Mouse (Mus musculus): ENCODE data around the gene Aldh3a2.
"Not testable (repeated sequence)": the region's sequence is repeated elsewhere in the genome, so short reads cannot be mapped to it uniquely, and the experiment has no call there.

Gene Aldh3a2
- long read RNA-seq, experiment 1, transcript Aldh3a2-202 (10 exons, 3,091 nt): major isoform, 13 of 15 reads
- long read RNA-seq, experiment 1, partial matches to known transcripts: 0 of 15 reads
- long read RNA-seq, experiment 1, other reads (novel, unspliced or antisense): 2 of 15 reads
- long read RNA-seq, experiment 2, transcript Aldh3a2-202 (10 exons, 3,091 nt): major isoform, 9 of 20 reads
- long read RNA-seq, experiment 2, partial matches to known transcripts: 7 of 20 reads
- long read RNA-seq, experiment 2, other reads (novel, unspliced or antisense): 4 of 20 reads

DNA sequence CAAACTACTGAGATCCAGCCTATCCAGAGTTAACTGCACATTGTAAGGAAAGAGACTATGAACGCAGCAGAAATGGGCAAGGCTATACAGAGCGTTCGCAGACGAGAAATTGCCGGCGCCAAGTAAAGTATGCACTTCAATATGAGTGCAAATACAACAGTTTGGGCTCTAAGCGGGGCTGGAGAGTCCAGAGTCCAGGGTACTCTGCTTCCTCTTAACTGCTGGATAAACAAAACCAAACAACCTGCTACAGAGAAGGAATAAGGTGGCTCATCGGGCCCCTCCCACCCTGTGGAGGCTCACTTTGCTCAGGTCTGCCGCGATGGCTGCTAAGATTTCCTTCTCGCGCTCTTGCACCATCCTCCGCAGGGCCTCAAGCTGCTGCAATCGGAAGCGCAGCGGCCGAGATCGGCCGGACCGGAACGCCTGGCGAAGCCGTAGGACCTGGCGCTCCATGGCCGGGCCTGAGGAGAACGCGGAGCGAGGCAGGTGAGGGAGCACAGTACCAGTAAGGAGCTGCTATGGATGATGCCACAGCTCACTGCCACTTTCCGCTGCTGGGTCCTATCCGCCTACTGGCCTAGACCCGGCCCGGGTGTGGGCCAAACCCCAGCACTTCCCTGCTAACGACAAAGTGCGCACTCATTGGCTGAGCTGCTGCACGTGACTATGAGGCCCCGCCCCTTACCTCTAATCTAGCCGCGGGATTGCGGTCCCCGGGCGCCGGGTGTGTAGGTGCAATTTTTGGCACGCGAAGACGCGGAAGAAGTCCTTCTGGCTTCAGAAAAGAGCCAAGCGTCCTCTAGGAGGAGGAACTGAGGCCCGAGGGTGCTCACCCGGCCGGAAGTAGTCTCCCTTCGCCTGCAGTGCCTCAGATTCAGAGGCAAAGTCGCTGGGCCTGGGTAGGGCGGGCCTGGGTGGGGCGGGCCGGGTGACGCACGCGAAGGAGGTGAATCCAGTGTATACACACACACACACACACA, at the start of gene Aldh3a2:
TSS of gene Aldh3a2 (minus strand) at position 914 of the 983 bp plus-strand sequence.
- intact Hi-C loops (cut with DNase I): loop anchor here (10.0 kb wide), 1 partner anchor 72 kb away; no protein-coding TSS in a partner anchor

DNA sequence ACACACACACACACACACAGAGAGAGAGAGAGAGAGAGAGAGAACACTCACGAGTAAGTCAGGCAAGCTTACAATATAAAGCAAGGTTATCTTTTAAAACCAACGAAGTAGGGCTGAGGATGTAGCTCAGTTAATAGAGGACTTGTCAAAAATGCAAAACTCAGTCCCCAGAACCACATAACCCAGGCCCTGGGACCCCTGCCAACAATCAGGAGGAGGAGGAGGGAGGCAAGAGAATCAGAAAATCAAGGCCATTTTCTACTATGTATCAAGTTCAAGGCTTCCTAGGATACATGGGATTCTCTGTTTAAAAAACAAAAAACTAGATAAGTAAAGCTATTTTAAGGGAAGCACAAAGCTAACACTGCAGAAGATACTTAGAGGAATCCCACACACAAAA, 49.6 kb upstream of the Aldh3a2 start:
- intact Hi-C loops (cut with DNase I): no loop called here

DNA sequence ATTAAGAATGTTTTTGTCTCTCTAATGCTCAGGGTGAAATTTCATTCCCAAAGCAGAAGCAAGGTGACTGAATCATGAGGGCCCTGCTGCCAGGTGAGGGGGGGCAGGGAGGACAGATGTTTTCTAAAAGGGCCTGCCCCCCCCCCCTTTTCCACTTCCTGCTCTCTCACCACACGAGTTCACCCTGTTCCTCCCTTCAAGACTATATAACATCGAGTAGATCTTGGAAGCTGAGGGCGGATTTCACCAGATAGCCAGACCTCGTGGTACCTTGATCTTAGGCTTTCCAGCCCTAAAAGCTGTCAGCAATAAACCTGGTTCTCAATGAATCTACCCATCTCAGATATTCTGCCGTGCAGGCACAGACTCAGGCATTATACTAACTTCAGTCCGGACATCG, 43.1 kb upstream of the Aldh3a2 start:
- intact Hi-C loops (cut with DNase I): no loop called here

DNA sequence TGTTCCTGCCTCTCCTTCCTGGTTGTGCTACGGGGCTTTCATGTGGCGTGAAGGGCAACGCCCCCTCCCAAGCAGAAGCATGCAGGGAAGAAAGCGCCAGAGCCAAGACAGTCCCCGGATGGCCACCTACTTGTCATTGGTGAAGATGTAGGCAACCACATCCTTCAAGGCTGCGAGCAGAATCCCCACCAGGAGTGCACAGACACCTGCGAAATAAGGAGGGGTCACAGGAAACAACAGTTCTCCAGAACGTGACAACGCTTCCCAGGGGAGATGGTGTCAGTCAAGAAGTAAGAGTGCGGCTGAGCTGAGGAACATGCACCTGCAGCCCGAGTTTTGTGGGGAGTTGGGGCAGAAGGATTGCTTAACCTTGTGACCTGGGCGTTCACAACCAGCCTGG, 42.6 kb upstream of the Aldh3a2 start:
- intact Hi-C loops (cut with DNase I): no loop called here

DNA sequence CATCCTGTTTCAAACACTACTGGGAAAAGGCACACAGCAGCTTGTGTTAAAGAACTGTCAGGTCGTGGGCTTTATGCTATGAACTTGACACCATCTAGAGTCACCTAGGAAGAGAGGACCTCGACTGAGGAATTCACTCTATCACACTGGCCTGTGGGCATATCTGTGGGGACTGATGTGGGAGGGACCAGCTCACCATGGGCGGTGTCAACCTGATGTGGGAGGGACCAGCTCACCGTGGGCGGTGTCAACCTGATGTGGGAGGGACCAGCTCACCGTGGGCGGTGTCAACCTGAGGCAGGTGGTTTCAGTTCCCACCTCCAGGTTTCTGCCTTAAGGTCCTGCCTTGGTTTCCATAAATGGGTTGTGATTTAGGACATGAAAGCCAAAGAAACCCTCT, 40.5 kb upstream of the Aldh3a2 start:
- intact Hi-C loops (cut with DNase I): no loop called here

DNA sequence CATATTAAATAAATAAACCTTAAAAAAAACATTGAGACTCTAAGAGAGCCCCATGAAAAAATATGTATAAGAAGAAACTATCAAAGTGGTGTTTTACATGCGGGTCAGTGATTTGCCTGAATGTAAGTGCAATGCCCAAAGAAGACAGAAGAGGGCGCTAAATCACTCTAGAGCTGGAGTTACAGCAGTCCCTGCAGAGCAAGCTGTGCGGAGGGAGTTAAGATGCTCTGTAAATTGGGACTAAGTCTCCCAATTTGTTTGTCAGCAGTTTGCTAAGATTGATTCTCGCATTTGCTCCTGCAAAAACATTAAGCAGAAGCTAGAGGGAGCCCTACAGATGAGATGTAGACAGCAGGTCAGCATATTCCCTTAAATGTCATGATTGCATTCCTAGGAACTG, 38.1 kb upstream of the Aldh3a2 start:
- intact Hi-C loops (cut with DNase I): no loop called here

DNA sequence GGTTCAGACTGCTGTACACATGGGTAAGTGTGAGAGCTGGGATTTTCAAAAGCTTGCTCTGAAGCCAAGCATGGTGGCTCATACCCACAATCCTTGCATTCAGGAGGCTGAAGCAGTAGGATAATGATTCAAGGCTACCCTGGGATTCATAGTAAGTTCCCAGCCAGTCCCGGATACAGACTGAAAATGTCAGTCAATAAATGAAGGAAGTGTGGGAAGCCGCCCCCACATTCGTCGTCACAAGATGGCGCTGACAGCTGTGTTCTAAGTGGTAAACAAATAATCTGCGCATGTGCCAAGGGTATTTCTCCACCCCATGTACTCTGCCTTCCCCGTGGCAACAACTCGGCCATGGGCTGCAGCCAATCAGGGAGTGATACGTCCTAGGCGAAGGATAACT, 37.3 kb upstream of the Aldh3a2 start:
- intact Hi-C loops (cut with DNase I): not testable (repeated sequence)

DNA sequence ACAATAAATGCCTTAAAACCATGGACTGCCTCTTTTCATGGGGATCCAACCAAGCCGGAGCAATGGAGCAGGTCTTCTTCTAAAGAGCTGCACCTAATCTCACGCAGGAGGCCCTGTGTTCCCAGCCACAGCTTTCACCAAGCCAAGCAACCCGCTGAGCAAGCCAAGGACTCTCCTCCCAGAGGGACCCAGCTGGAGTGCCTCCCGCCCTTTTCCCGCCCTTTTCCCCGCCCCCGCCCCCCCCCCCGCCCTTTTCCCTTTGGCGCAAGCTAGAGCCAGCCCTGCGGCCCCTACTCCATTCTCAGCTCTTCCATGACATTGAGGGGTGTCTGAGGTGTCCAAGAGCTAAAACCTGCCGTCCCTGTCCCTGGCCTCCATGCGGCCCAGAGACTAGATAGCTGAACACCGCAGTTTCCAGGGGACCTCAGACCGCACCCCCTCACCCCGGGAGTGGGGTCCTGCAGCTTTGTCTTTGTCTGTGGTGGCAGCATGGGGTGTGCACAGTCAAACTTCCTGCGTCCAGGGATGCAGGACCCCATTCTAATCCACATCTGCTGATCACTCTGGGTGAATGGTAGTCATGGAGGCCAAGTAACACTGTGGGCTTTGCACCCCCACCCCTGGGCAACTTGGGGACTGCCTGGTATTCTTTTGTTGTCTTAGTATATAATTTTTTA, 33.6 kb upstream of the Aldh3a2 start:
- intact Hi-C loops (cut with DNase I): no loop called here

DNA sequence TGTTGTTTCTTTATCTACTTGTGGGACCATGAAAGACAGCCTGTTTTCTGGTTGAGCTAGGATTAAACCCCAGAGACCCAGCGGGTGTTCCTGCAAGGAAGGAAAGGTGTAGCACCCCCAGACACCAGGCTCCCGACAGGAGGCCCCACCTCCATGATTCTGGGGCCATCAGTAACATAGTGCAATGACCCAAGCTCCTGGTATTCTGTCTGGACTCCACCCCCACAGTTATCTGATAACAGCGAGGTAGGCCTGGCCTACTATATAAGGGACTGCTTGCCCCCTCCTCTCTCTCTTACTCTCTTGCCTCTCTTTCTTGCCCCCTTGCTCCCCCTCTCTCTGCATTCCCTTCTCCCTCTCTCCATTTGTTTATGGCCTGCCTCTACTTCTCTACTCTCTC, 32.9 kb upstream of the Aldh3a2 start:
- intact Hi-C loops (cut with DNase I): no loop called here

DNA sequence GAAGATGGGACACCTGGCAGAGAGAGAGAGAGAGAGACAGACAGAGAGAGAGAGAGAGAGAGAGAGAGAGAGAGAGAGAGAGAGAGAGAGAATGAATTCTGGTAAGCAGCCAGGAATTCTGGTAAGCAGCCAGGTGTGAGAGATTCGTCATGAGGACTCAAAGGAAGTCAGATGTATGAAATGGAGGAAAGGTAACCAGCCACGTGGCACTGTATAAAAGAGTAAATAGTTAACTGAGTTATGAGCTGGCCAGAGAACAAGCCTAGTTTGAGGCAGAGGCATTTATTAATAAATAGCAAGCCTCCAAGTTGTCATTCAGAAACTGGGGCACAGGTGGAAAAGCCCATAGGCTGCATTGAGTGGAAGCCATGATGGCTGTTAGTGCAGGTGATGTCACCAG, 30.6 kb upstream of the Aldh3a2 start:
- intact Hi-C loops (cut with DNase I): no loop called here

DNA sequence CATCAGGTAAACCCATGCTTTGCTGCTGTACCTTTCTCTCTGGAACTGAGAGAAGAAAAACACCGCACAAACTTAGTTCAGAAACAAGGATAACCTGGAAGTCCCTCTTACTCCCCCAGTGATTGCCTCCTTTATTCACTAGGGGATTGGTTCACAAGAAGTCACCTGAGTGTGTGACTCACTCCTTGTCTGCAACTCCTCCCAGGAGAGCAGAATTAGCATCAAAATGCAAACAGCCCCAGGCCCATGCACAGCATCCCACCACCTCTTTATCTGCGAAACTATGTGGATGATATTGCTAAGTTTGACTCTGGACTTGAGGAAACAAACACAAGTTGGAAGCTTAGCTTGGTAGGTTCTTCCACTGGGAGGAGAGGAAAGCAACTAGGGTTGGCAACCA, 30.1 kb upstream of the Aldh3a2 start:
- intact Hi-C loops (cut with DNase I): no loop called here

DNA sequence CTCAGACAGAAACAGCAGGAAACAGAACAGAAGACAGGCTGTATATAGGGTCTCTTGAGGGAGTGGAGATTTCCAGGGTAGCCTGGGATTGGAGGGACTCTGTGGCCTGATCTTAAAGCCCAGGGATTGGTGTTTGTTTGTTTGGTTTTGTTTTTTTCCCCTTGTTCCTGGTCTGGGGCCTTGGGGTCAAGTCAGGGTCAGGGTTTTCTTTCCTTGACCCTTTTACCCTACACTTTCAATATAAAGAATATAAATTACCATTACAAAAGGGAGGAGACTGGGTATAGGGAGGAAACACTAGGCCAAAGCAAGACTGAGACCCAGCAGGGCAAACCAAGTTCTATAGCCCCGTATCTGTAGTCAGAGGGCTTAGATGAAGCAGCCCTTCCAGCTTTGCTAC, 29.3 kb upstream of the Aldh3a2 start:
- intact Hi-C loops (cut with DNase I): no loop called here

DNA sequence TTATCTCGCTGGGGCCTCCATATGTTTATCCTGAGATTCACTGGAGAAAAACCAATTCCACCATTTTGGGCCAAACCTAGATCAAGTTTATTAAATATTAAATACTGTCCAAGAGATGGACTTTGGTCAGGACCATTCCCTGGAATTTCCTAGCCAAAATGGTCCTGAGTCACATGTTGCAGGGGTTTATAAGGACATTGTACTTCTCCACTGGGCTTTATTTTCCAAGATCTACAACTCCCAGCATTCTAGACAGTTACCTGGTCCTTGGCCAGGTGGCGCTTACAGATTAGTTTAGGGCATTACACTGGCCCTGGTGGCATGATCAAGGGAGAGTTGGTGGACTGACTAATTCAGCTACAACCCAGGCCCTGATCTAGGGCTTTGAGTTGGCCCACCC, 28.3 kb upstream of the Aldh3a2 start:
- intact Hi-C loops (cut with DNase I): no loop called here

DNA sequence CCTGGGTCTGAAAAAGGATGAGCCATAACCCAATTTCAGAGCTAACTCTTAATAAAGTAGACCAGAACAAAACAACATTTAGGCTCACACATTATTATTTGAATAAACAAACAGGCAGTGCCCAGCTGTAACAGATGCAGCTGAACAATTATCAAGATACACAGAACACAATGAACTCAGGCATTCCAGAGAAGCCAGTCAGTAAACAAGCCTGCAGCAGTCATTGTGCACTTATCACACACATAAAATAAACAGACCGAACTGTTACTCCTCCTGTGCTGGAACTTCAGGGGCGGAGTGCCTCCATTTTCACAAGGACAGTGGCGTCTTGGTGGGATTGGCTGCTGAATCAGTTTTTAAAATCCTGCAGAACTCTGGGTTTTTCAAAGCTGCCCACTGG, 27.2 kb upstream of the Aldh3a2 start:
- intact Hi-C loops (cut with DNase I): no loop called here

DNA sequence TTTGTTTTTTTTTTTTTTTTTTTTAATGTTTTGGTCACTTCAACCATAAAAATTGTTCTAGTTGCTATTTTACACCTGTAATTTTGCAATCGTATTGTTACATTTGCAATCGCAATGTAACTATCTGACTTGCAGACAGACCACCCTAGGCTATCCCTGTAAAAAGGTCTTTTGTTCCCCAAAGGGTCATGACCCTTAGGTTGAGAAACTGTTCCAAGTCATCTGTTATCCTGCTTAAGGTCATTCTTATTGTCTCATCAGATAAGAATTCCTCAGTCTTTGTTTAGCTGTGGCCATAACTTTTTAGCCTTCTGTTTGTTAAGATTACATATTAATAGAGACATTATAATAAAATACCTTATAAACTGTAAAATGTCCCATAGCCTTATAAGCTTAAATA, 26.0 kb upstream of the Aldh3a2 start:
- intact Hi-C loops (cut with DNase I): no loop called here

DNA sequence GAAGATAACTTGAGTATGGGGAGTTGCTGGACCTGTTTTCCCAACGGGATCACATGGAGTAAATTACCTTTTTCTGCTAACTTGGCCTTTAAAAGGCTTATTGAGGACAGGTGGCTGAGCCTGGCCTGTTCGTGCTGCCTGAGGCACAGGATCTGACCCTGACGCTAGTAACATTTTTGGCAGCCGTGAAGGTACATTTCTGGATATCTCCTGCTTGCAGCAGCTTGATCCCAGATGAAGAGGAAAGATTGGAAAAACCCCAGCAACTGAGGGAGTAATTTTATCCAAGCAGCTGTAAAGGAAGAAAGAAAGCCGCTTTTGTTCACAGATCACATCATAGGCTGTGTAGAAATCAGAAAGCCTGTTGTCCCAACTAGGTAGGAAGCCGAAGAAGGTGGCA, 17.1 kb upstream of the Aldh3a2 start:
- intact Hi-C loops (cut with DNase I): loop anchor here (5.0 kb wide), 1 partner anchor 473 kb away; no protein-coding TSS in a partner anchor

DNA sequence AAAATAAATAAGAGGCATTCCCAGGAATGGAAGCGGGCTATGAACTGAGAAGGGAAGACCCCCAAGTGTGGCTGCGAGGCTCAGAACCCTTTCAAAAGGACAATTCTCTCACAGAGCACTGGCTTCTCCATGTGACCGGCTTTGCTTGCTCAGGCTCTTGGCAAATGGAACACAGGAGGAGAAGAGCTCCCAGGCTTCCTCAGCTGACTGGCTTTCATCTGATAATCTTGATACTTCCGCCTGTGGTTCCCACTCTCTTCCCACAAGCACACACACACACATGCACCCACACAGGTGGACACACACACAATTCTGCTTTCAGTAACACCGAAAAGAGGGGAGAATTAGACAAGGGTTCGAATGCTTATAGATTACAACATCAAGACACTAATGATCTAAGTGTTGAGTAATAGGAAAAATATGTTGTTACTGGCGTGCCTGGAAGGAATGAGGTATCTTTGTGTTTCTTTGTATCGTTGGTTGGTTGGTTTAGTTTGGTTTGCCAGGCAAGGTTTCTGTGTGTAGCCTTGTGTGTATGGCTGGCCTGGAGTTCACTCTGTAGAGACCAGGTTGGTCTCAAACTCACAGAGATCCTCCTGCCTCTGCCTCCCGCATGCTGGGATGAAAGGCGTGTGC, 16.3 kb upstream of the Aldh3a2 start:
- intact Hi-C loops (cut with DNase I): loop anchor here (5.0 kb wide), 1 partner anchor 474 kb away; no protein-coding TSS in a partner anchor

DNA sequence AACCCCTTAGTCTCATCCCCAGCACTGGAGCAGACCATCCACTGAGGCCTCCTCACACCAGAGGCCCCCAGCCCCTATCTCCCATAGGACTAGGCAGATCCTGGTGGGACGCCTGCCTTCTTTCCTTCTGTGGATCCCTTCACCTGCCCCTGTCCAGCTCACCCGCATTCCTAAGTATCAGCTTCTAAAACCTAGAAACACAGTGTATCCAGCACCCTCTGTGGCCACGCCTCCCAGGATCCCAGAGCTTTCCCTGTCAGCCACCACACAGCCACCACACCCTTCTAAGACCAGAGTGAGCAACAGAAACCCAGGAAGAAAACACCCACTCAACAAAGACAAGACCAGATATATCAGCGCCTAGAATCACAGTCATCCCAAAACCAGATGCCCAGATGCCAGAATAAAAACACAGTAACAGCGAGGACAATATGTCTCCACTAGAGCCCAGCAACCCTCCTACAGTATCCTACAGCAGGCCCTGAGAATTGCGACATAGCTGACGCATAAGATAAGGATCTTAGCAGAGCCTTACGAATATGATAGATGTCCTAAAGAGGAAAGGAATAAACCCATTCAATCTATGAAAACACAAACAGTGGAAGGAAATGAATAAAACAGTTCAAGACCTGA, 11.3 kb upstream of the Aldh3a2 start:
- intact Hi-C loops (cut with DNase I): no loop called here

DNA sequence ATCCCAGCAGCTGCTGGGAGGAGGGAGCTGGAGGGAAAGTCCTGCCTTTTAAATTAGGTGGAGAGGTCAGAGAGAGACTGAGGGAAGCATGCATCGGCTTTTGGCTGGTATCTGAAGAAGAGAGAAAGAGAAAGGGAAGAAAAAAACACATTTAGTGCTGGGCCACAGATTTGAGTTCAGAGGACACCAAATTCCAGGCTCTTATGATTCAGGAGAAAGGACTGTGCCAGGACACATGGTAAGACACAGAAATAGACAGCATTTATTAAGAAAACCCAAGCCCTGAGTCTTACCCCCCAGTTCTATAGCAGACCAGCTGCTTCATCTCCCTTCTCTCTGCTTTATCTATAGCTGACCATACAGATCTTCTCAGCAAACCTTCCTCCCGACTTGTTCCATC, 10.7 kb upstream of the Aldh3a2 start:
- intact Hi-C loops (cut with DNase I): no loop called here

DNA sequence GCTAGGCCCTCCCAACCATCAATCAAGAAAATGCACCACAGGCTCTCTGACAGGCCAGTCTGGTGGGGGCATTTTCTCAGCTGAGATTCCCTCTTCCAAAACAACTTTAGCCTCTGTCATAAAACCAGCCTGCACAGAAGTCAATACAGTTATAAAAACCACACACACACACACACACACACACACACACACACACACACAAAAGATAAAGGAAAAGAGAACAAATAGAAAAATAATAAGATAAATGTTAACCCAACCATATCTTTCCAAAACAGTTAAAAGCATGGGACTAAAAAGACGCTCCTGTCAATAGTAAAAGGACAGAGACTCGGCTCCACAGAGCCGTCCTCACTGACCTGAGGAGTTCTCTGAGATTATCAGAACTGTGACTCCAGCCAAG, 9.2 kb upstream of the Aldh3a2 start:
- intact Hi-C loops (cut with DNase I): no loop called here

DNA sequence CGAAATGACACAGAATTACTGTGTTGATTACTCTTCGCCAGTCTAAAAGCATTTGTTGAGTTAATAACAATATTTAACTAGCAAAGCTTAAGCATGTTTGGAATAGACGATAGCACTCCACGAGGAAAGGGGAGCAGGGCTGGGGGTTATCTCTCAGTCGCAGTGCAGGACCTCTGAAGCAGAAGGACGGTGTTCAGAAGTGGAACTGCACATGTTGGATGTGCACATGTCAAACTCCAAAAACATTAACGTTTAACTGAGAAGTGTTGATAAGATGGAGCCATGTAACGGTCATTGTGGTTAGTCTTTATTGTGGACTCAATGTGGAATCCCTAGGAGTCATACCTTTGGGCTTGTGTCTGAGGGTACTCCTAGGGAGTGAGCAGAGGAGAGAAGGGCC, 7.8 kb upstream of the Aldh3a2 start:
- intact Hi-C loops (cut with DNase I): no loop called here

Measured in adrenal gland (tissue).